Comparison of ENCODE assay signal across 8 mouse cellular contexts in the genomic region with DNA sequence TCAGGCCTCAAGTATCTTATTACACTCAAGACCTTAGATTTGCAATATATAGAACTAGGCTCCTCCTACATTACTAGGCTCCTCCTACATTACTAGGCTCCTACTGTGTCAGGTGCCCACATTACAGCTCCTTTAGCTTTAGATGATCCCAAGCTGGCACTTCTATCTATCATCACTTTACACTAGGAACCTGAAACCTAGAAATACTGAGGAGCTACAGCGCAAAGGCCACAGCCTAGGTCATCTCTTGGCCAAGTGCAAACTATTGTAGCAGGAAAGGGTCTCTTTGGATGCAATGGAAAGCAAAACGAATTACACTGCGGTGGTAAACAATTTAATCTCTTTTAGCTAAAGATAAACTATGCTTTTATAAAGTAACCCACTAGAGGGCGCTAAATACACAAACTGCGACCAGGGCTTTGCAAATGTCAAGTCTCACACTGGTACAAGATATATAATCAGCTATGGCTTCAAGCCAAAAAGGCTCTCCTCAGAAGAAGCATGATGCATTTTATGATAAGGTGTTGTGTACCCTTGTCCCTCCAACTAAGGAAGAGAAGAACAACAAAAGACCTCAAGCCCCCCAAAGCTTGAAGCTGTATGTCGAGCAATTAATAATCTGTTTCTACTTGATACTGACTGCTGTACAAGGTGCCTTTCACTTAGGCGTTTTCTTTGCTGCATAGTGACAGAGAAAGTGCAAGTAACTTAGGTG. TPM values are rescaled to one million over a fixed set of nuclear protein-coding genes. Genes with fewer than 3 reads are reported as not detected.
DNase-seq lines count a peak whose midpoint lies in the region; ATAC-seq and TF ChIP-seq lines count a peak whose summit lies in the region.

No protein-coding gene starts in this region.

- WGBS in forebrain, embryonic 15.5 days, result 21% methylated on average over 7 of the region's 7 CpGs
- WGBS in midbrain, postnatal 0 days, result 18% methylated on average over 7 of the region's 7 CpGs

- peak; percentile 17 for ATAC-seq in forebrain, embryonic 15.5 days (replicated peaks)
- no peak for ATAC-seq in midbrain, postnatal 0 days (ENCODE audit: low FRiP score)

- no peaks in the 10 kb centered on the region for H3K36me3 ChIP-seq in forebrain, embryonic 15.5 days
- H3K36me3 ChIP-seq in midbrain, postnatal 0 days (ENCODE audit: insufficient read depth, low read length), result peaks cover 5% of the 10 kb centered on the region; the same call in 1 of the 2 replicates

- peak overlapping the region; percentile 6; the same call in 1 of the 2 replicates for H3K4me2 ChIP-seq in forebrain, embryonic 15.5 days (replicated peaks)
- H3K4me2 ChIP-seq in midbrain, postnatal 0 days (ENCODE audit: low read depth, low read length, poor library complexity, severe bottlenecking), result peak overlapping the region; percentile 16

- no peaks in the 10 kb centered on the region for H3K27me3 ChIP-seq in forebrain, embryonic 15.5 days
- H3K27me3 ChIP-seq in midbrain, postnatal 0 days (ENCODE audit: insufficient read depth, low read length), result no peaks in the 10 kb centered on the region

- peaks cover 80% of the 10 kb centered on the region for H3K4me1 ChIP-seq in forebrain, embryonic 15.5 days
- H3K4me1 ChIP-seq in midbrain, postnatal 0 days (ENCODE audit: insufficient read depth, low read length), result peaks cover 4% of the 10 kb centered on the region; the same call in 1 of the 2 replicates

- peak overlapping the region; percentile 74 for H3K27ac ChIP-seq in forebrain, embryonic 15.5 days (replicated peaks)
- H3K27ac ChIP-seq in midbrain, postnatal 0 days (ENCODE audit: low read depth, low read length), result peak overlapping the region; percentile 63; the same call in 1 of the 2 replicates

- H3K9ac ChIP-seq in forebrain, embryonic 15.5 days (replicated peaks), result peak overlapping the region; percentile 17; the same call in 1 of the 2 replicates
- no peak overlapping the region for H3K9ac ChIP-seq in midbrain, postnatal 0 days (replicated peaks; ENCODE audit: low read length, poor library complexity, severe bottlenecking)

- peak; percentile 89 for TF ChIP-seq CTCF in midbrain, postnatal 0 days (IDR thresholded peaks at IDR 0.05)

- peak; percentile 25 to 36 for DNase-seq in right cerebral cortex, postnatal 10 days (ENCODE audit: low spot score in 2 of 2)
- DNase-seq in right cerebral cortex, postnatal 36 days (ENCODE audit: low spot score in 2 of 2), result no peak
- DNase-seq in c-Kit-negative CD71-positive TER-119-positive erythroid progenitor cells, embryonic 14.5 days (ENCODE audit: low read depth, low spot score), result peak; percentile 58
- peak; percentile 57 for DNase-seq in kidney, postnatal 14 days
- DNase-seq in midbrain, postnatal 0 days (ENCODE audit: low spot score), result peak; percentile 90
- DNase-seq in ovary, adult 18-20 months (ENCODE audit: low spot score), result no peak
- DNase-seq in layer of hippocampus, postnatal 25 days (ENCODE audit: extremely low spot score in 1 of 2, low spot score in 1 of 2), result no peak

- H3K4me3 ChIP-seq in forebrain, embryonic 15.5 days, result no peak overlapping the region
- H3K4me3 ChIP-seq in midbrain, postnatal 0 days (ENCODE audit: low read depth, low read length), result no peak overlapping the region

- H3K9me3 ChIP-seq in forebrain, embryonic 15.5 days, result no peaks in the 10 kb centered on the region
- H3K9me3 ChIP-seq in midbrain, postnatal 0 days (ENCODE audit: low read length), result no peaks in the 10 kb centered on the region

RNA-seq across cellular contexts. Expression of gene Kmt2e, which starts 18.5 kb away (rescaled TPM):
- 198 and 206 TPM in 2 replicates for polyA plus RNA-seq in forebrain, embryonic 15.5 days (2015; fragmentation: Nextera tagmentation; extraction: Ambion mirVana)
- 49.3 and 66.4 TPM in 2 replicates for total RNA-seq in midbrain, postnatal 0 days (2014; rRNA removed)
- 132 and 144 TPM in 2 replicates for polyA plus RNA-seq in midbrain, postnatal 0 days (2015; fragmentation: Nextera tagmentation; extraction: Ambion mirVana)
- total RNA-seq in layer of hippocampus, postnatal 25 days (2021), result 100 to 1,000 TPM in 1 of 2 experiments, 10 to 100 TPM in 1; 80.8 to 102 TPM

Comparison
In these comparisons a context has a peak if more than half of its experiments do, and no peak if none do; other contexts are left out.
1. DNase-seq: peak in right cerebral cortex, postnatal 10 days (2 of 2), c-Kit-negative CD71-positive TER-119-positive erythroid progenitor cells, embryonic 14.5 days (single experiment), kidney, postnatal 14 days (single experiment) and midbrain, postnatal 0 days (single experiment); none in right cerebral cortex, postnatal 36 days (0 of 2), ovary, adult 18-20 months (single experiment) and layer of hippocampus, postnatal 25 days (0 of 2).